Mouse (Mus musculus): Measurements from ENCODE around the gene Coro2a. TPM values are rescaled to one million over a fixed set of nuclear protein-coding genes. Genes with fewer than 3 reads are reported as not detected.

The Coro2a gene
- total RNA-seq, 1 experiment from 2014 or later = 3.3 TPM

DNA sequence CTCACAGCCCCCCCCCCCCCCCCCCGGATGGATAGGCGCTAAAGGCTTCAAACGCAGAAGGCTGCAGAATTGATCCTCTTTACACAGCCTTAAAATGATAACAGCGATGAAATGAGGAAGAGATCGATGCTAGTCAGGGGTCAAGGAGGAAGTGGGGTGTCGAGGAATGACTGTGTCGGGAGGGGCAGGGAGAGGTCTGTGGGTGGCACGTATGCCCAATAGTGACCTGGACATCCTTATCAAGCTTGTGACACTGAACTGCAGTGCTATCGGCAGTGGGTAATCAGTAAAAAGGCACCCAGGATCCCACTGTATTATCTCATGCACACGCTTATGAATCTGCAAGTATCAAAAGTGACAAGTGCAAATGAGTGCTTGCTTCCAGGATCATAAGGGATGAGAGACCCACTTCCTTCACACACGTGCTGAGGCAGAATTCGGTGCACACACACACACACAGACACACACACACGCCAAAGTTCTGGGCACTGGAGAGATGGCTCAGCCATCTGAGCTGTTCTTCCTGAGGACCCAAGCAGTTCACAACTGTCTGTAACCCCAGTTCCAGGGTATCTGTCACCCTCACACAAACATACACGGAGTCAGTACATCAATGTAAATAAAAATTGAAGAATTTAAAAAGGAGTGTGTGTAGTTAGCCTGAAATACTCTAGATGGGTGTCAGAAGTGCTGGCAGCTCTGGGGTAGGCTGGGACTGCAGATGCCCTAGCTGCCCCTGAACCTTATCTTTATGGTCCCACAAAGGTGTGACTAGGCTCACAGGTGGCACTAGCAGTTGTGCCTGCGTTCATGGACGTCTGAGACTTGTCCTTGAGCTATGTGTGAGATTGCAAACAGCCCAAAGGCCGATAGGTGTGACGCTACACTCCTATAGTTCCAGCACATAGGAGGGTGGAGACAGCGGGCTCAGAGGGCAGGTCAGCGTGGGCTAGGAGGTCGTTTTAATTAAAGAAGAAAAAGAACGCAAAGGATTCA is 43.0 kb downstream of the Coro2a start:
- DNase-seq = no peak

DNA sequence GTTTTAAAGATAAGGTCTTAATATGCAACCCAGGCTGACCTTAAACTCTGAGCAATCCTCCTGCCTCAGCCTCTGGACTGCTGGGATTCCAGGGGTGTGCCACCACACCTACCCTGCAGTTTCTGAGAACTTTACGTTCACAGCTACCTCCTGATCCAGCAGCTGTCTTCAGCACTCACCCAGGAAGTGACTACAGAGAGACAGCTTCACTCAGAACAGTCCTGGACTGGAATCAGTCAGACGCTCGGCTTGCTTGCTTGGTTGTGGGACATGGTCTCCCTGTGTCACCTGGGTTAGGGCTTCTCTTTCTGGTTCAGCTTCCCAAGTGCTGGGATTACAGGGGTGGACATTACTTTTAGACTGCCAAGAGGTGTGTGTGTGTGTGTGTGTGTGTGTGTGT is 45.1 kb downstream of the Coro2a start:
- no peak for DNase-seq

DNA sequence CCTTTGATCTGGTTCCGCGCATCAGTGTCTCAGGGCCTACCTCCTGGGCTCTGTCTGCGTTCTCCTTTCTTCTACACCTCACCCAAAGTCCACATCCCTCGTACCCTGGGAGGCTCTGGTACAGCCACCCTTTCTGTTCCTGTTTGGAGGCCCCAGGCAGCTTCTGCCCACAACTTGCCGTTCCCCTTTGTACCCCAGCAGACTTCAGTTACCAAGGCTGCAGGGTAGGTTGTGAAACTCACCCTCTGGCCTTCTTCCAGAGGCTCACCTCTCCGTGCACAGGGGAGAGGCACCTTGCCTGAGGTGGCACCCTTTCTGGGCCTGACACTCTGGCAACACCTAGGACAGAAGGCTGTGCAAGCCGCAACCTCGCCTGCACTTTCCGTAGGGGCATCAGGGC is 46.2 kb downstream of the Coro2a start:
- no peak for DNase-seq

DNA sequence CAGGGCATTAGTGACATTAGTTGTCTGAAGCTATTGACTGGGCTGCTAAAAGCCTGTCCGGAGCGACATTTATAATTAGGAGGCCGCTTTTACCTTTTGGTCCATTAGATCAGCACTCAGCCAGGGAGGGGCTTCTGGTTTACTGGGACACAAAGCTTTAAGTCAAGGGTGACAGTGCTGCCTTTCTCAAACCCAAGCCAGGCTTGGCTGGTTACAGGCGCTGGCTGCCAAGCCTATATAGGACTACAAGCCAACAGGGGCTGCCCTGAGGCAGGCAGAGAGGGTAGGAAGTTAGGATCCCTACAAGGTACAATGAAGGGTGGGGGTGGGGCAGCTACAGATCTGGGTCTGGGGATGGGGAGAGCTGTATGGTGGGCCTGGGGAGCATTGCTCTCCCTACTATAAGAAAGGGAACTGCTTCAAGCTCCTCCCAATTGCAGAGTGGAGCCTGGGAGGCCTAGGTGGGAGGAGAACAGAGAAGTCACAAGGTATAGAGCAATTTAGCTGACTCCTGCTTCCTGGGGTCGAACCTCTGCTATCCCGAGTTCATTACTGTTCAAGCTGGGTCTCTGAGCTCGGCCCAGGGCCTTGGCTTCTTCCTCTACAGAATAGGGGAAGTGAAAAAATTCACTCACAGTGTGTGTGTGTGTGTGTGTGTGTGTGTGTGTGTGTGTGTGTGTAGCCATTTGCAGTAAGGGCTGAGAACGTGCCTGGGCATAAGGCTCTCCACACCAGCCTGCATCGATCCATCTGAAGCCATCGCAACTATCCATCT is 47.5 kb downstream of the Coro2a start:
- DNase-seq = no peak

DNA sequence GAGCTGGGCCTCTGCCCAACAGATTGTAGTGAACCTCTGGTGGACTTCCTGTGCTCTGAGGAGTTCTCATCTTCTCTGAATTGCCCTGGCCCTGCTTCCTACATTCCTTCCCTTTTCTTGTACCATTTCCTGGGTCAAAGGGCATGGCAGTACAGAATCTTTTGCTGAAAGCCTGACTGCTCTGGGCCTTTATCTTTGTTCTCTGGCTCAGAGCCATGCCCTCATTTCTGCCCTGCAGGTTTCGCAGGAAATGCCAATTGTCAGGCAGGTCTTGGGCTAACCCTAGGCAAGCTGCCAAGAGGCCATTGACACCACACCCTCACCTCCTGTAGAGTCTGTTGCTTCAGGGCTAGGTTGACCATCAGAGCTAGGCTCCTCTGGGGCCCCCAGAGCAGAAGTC is 48.1 kb downstream of the Coro2a start:
- peak; percentile 77 for DNase-seq

DNA sequence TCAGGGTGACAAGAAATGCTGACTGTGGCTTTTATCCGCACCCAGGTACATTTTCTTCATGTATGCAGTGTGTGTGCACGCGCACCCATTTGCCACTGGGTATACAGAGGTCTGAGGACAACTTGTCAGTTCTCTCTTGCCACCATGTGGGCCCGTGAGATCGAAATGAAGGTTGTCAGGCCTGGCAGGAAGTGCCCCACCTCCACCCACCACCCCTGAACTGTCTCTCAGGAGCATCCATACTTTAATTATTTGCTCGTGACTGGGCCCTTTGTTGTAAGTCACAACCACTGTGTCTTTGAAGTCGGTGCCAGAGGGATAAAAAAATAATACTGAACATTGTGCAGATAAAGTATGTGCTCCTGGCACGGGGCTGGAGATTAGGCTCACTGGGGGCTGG is 51.6 kb downstream of the Coro2a start:
- DNase-seq = no peak

DNA sequence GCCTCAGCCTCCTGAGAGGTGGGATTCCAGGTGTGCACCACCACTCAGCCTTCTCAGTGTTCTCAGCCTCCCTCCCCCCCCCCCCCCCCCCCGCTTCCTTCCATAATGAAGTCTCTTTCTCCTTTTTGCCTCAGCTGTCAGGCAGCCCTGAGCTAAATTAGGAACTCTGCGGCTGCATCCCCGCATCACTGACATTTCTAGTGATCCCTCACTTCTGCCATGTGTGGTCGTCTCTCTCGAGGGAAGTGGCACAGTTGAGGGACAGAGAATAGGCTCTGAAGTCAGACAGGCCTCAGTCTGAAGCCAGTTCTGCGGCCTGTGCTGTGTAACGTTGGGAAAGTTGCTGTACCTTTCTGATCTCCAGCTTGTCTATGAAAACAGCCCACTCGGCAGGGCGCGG is 52.0 kb downstream of the Coro2a start:
- DNase-seq = no peak

DNA sequence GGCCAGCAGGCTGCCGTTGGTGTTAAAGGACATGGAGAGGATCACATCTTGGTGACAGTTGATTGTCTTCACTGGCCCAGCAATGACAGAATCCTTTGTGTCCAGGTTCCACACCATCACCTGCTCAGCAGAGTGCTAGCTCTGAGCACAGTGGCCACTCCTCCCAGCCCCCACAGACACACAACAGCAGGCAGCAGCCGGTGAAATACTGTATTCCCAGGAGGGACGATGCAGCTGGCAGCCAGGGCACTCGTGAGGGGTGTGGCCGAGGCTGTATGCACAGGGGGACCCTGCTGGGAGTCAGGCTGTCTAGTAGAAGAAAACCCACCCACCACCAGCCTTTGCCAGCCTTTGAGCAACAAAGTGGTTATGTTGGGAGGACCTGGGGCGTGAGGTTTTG is 55.3 kb downstream of the Coro2a start:
- DNase-seq = no peak

DNA sequence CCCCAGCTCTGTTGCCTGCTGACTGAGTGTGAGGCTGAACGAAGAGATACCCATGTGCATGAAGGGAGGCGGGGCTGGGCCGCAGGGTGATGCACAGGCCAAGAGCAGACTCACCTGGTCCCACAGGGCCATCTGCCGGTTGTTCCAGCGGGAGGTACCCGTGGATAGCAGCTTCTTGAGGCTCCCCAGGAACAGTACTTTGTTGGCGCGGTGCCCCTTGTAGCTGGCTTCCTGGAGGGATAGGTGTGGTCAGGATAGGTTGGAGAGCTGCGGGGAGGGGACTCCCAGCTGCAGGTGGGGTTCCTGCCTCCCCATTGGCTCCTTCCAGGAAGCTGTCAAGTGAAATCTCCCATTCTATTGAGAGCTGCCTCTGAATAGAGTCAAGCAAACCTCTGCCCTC is 56.5 kb downstream of the Coro2a start:
- DNase-seq = no peak

DNA sequence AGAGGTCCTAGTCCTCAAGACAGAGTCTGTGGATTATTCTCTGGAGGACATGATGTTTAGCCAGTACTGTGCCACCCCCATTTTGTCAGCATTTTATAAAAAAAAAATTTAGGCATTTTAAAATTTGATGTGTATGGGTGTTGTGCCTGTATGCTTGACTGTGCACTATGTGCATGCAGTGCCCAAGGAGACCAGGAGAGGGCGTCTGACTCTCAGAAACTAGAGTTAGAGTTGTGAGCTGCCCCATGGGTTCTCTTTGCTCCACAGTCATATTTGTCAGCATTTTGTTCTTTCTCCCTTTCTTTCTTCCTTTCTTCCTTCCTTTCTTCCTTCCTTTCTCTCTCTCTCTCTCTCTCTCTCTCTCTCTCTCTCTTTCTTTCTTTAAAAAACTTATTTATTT is 57.7 kb downstream of the Coro2a start:
- peak; percentile 55 for DNase-seq

DNA sequence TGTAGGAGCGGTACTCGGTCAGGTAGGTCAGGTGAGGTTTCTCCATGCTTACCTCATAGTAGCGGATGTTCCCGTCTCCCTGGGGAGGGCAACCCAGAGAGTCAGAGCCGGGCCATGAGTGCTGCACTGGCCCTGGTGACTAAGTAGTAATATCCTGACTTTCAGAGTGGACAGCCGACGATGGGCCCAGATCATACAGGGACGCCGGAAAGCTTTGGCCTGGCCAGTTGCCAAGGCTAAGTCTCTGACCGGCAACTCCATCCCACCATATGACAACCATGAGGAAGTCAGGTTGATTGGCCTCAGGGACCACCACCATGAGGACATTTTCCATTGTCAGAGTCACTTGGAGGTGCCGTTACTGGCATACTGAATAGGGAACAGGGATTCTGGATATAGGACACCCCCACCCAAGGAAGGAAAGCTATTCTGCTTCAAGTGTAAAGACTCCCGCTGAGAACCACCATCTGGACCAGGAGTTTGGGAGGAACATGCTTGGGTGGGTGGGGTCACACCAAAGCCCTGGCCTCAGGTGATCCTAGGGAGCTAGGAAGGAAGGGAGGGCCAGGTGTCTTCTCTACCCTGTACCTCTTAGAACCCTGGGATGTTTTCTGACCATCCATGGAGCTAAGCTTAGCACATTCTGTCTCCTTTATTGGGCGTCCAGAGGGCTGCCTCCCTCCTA is 58.5 kb downstream of the Coro2a start:
- DNase-seq = no peak

DNA sequence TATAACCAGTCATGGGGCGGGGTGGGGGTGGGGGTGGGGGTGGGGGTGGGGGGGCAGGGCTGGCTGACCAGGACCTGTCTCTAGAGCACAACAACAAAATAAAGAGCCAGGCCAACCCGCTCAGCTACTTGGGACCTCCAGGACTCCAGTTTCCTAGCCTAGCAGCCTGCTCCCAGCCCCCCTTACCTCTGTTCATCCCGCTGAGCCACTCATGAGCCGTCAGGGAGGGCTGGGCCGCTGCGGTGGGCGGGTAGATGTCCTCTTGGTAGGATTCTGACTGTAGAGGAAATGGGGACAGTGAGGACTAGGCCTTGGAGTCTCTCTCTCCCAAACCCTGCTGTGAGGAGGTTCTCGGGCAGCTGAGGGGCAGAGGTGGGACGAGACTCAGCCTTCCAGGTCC is 60.3 kb downstream of the Coro2a start:
- no peak for DNase-seq

DNA sequence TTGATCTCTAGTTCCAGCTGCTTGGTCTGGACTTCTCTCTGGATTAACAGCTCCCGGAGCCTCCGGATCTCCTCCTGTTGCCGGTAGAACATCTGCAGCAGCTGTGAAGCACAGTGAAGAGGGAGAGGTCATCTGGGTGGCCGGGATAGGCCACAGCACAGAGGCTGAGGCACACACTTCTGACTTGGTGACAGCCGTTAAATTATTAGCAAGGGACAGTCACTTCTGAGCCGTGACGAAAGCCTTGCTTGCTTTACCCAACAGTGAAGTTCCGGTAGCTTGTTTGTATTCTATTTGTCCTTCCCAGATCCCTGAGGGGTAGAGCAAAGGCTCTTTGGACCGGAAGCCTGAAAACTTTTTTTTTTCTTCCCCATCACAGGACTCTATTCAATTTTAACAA is 62.8 kb downstream of the Coro2a start:
- DNase-seq = no peak

DNA sequence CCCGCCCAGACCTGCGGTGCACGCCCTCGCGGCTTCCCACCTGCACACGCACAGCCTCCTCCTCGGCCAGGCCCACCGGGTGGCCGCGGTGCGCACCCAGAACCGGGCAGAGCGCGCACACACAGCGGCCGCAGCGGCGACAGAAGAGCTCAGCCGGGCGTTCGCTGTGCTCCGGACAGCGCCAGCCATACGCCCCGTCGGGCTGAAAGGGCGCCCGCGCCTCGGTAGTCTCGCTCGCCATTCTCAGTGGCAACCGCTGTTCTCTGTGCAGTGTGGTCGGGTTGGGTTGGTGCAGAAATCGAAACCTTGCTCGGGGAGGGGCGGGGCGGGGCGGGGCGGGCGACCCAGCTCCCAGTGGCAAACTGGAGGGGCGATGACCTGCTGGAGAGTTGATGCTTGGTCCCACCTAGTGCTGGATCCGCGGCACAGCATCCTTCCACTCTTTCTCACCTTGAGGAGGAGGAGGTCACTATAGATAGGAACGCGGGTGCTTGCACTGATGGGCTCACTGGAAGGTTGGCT is 66.1 kb downstream of the Coro2a start, which contains the start of gene Trim14:
TSS of gene Trim14 (minus strand) at position 302 of the 522 bp plus-strand sequence.
- peak; percentile 60 for DNase-seq

DNA sequence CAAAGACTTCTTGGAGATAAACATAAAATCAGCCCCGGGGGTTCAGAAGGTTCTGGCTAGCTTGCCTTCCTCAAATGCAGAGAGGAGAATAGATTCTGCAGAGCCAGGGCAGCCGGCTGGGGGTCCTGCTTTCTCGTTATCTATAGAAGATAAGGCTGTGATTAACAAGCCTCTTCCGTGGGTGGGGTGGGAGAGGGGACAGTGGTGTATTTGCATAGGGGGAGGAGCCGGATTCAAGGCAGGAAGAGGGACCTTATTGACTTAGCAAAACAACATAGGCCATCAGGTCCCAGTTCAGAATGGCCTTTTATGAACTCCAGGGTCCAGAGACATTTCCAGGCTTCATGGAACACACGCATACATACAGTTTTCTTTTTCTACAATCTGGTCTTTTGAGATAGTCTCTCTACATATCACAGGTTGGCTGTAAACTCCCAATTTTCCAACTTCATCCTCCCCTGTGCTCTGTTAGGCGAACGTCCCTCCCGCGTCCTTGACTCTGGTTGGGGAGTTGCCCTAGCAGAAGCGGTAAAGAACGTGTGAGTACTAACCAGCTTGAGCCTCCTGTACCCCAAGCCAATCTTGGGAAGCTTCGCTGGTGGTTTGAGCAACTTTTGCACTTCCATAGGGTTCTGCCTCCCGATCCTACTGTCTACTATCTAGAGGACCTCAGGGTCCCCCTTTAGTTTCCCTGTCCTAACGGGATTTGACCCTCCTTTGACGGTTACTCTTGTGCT is 66.7 kb downstream of the Coro2a start:
- no peak for DNase-seq

DNA sequence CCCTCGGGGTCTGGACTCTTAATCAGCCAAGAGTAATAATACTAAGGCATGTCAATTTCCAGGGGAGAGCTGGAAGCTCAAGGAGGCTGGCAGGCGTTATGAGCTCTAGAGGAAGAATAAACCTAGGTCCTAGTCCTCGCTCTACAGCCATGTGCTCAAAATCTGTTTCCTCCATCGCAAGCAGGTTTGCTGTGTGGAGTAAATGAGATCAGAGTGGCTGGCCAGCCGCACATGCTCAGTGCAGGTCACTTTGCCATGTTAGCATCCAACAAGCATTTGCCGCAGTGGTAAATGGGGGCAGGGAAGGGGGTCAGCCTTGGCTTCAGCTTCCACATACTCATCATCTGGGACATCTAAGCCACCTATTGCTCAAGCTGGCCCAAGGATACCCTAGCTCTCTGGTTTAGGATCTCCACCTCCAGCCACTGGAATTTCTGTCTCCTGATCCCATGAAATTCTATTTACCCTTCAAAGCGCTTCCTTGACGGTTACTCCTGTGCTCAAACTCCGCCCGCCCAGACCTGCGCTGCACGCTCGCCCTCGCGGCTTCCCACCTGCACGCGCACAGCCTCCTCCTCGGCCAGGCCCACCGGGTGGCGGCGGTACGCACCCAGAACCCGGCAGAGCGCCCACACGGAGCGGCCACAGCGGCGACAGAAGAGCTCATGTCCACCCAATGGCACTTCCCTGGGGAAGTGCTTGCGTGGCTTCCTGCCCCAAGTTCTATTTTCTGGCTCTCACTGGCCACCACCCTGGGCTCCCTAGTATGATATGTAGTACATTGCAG is 67.9 kb downstream of the Coro2a start:
- DNase-seq = peak; percentile 40

DNA sequence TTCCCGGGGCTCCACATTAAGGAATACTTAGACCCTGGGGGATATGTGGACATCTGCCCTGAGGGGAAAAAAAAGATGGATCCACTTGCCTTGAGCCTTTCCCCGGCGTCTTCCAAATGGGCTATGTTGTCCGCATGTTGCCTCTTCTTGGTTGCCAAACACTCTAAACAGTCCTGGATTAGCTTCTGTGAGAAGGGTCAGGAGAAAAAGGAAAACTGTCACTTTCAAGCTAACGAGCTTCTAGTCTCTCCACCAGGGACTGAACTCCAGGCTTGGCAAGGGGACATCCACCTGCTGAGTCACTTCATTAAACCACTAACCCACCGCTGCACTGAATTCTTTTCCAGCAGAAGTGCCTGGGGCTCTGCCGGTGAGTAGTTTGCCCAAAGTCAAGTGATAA is 69.1 kb downstream of the Coro2a start:
- no peak for DNase-seq

DNA sequence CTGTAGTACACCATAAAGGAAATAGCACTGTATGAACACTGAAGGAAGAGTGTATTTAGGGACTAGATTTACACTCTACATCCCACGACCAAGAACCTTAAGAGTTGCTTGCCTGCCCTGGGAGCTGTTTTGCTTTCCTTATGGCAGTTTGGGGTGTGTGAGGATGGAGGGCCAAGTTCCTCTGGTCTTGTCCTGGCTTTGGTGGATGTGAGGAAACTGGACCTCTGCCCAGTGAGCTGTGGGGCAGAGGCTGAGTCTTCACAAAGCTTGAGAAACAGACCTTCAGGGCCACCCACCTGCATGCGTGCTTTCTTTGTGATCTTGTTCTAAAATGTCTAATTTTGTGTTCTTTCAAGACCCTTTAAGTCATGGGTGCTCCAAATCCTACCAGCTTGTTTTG is 69.5 kb downstream of the Coro2a start:
- DNase-seq = no peak

DNA sequence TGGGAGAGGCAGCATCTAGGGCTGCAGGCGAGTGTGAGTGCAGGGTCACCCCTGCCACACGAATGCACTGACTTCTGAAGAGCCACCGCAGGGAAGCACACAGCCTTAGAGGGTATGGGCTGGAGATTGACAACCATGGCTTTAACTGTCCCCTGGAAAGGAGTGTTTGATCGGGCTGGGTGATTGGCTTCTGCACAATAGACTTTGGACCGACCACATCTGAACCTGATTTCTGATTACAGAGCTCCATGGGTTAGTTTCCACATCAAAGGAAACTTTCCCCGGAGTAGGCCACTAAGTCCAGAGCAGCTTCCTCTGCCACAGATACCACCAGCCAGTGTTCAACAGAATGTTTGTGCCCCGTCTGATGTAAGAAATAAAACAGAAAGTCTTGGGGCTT is 72.3 kb downstream of the Coro2a start:
- no peak for DNase-seq

DNA sequence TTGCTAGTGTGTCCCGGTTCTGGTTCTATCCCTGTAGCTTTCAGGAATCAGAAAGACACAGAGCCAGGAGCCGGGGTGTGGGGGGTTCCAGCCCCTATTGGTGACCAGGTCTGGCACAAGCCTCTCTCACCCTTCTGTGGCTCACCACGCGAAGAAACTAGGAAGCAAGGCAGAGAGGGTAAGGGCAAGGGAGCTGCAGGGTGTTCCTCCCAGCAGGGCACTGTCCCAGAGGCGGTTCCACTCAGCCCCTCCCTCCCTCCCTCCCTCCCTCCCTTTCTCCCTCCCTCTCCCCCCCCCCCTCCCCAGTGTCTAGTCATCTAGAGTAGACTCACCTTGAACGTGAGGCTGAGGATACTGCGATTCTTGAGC is 74.5 kb downstream of the Coro2a start:
- DNase-seq = peak; percentile 44

Measured in adrenal gland, postnatal 14 days (tissue).